Mouse (Mus musculus) heart, postnatal 0 days (tissue): ENCODE measurements around the gene Lrrc8e.

Experiments
- CTCF ChIP-seq: IDR thresholded peaks from 2 replicates; pipeline ENCODE4 v1.5.1; 2016; ENCODE audit warnings: antibody characterized with exemption, control low read depth, low read depth
- EP300 ChIP-seq: IDR thresholded peaks from 2 replicates; pipeline ENCODE4 v1.6.1; 2016; ENCODE audit warnings: antibody characterized with exemption, low read depth

DNA sequence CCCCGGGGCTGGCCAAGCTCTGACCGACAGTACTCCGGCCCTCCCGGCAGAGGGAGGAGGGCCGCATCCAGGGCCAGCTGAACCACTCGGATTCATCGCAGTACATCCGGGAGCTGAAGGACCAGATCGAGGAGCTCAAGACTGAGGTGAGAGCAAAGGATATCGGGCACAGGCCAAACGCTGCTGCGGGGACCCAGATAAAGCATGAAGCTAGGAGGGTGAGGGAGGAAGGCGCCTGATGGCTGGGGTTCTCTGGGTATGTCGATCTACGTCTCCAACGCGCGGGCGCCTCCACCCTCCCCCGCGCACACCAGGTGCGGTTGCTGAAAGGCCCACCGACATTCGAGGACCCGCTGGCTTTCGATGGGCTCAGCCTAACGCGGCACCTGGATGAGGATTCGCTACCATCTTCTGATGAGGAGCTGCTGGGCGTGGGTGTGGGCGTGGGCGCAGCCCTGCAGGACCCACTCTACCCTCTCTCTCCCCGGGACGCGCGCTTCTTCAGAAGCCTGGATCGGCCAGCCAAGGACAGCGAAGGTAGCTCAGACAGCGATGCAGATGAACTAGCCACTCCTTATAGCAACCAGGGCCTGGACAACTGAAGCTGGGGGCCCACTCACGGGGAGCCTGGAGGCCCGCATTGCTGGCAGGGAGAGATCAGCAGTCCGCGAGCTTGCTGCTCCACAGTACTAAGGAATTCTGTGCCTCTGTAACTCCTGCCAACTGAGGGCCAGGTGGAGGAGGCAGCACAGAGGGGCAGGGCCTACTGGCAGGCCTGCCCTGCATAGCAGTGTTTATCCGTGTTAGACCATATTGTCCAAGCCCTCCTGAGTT lies 20.2 kb upstream of the Lrrc8e start:
- no peak for TF ChIP-seq CTCF
- TF ChIP-seq EP300, result no peak
